Mouse (Mus musculus): ENCODE data around the gene Sugct. TPM values are rescaled to one million over a fixed set of nuclear protein-coding genes. Genes with fewer than 3 reads are reported as not detected.
A peak's percentile ranks its signal among the peaks of the same experiment; 100 is the strongest.

Gene Sugct
- total and polyA plus RNA-seq, 3 experiments, result 1.0 to 3.0 TPM; not detected in 1

- no peaks in the 10 kb centered on the region for H3K9me3 ChIP-seq (replicated peaks; ENCODE audit: insufficient read depth, low read length)
- H3K4me3 ChIP-seq (ENCODE audit: control insufficient read depth in 1 of 2, insufficient read depth in 1 of 2, low read depth in 2 of 2, low read length in 2 of 2), result no peak overlapping the region
- H3K27me3 ChIP-seq (ENCODE audit: control insufficient read depth in 1 of 2, insufficient read depth in 2 of 2, low read length in 2 of 2), result no peaks in the 10 kb centered on the region
- H3K4me1 ChIP-seq (ENCODE audit: control insufficient read depth in 1 of 2, insufficient read depth in 2 of 2, low read length in 2 of 2), result no peaks in the 10 kb centered on the region
- no peaks in the 10 kb centered on the region for H3K36me3 ChIP-seq (ENCODE audit: control insufficient read depth in 1 of 2, insufficient read depth in 2 of 2, low read length in 2 of 2)
- DNase-seq (ENCODE audit: low read depth, low spot score), result peak; percentile 6
- no peaks in the 10 kb centered on the region for H3K79me2 ChIP-seq (ENCODE audit: control insufficient read depth, insufficient read depth, low read length, poor library complexity)
- no peak overlapping the region for H3K9ac ChIP-seq (ENCODE audit: control insufficient read depth, low read depth, low read length, poor library complexity, severe bottlenecking)
- TF ChIP-seq E2F4 (IDR thresholded peaks at IDR 0.05; ENCODE audit: borderline replicate concordance, low read depth, low read length), result no peak
- TF ChIP-seq CTCF (IDR thresholded peaks at IDR 0.05 in 2 of 3, conservative IDR thresholded peaks at IDR 0.05 in 1 of 3; ENCODE audit: control insufficient read depth in 1 of 3, insufficient read depth in 1 of 3, low read depth in 2 of 3, low read length in 3 of 3, poor library complexity in 1 of 3, severe bottlenecking in 1 of 3), result peak; percentile 20 to 48 (median 28); a peak in 5 of 6 replicates
- TF ChIP-seq RAD21 (IDR thresholded peaks at IDR 0.05; ENCODE audit: low read depth, low read length), result peak; percentile 13; the same call in 1 of the 2 replicates
- TF ChIP-seq SIN3A (IDR thresholded peaks at IDR 0.05; ENCODE audit: low read length), result no peak
- no peak overlapping the region for H3K27ac ChIP-seq (ENCODE audit: control insufficient read depth, low read depth, low read length)
These were observed 774.0 kb downstream of the Sugct start for GRCm38 (mm10) chr13:16921305-16921704.

GRCm38 (mm10) chr13:16915697-16916096 lies 779.7 kb downstream of the Sugct start:
- no peak overlapping the region for H3K9ac ChIP-seq (ENCODE audit: control insufficient read depth, low read depth, low read length, poor library complexity, severe bottlenecking)
- H3K36me3 ChIP-seq (ENCODE audit: control insufficient read depth in 1 of 2, insufficient read depth in 2 of 2, low read length in 2 of 2), result no peaks in the 10 kb centered on the region
- no peak overlapping the region for H3K4me3 ChIP-seq (ENCODE audit: control insufficient read depth in 1 of 2, insufficient read depth in 1 of 2, low read depth in 2 of 2, low read length in 2 of 2)
- no peaks in the 10 kb centered on the region for H3K27me3 ChIP-seq (ENCODE audit: control insufficient read depth in 1 of 2, insufficient read depth in 2 of 2, low read length in 2 of 2)
- no peak for TF ChIP-seq POLR2A (IDR thresholded peaks at IDR 0.05; ENCODE audit: control insufficient read depth in 1 of 2, insufficient read depth in 1 of 2, low read depth in 1 of 2, low read length in 2 of 2, poor library complexity in 1 of 2)
- TF ChIP-seq USF1 (IDR thresholded peaks at IDR 0.05; ENCODE audit: low read depth, low read length), result no peak
- no peak for TF ChIP-seq EP300 (IDR thresholded peaks at IDR 0.05; ENCODE audit: low read depth in 1 of 2, low read length in 2 of 2)
- TF ChIP-seq POLR2AphosphoS2 (IDR thresholded peaks at IDR 0.05; ENCODE audit: low read length), result no peak
- TF ChIP-seq GATA1 (IDR thresholded peaks at IDR 0.05; ENCODE audit: low read depth, low read length), result no peak
- no peak for TF ChIP-seq RAD21 (IDR thresholded peaks at IDR 0.05; ENCODE audit: low read depth, low read length)
- no peak for TF ChIP-seq TAL1 (IDR thresholded peaks at IDR 0.05; ENCODE audit: low read length)
- TF ChIP-seq POLR2AphosphoS5 (IDR thresholded peaks at IDR 0.05; ENCODE audit: borderline replicate concordance, low read depth, low read length), result no peak
- no peak for TF ChIP-seq CHD1 (IDR thresholded peaks at IDR 0.05; ENCODE audit: low read depth, low read length)
- TF ChIP-seq TBP (IDR thresholded peaks at IDR 0.05; ENCODE audit: low read depth, low read length), result no peak
- TF ChIP-seq UBTF (IDR thresholded peaks at IDR 0.05; ENCODE audit: borderline replicate concordance, insufficient read depth, low read depth, low read length), result no peak
- TF ChIP-seq RCOR1 (IDR thresholded peaks at IDR 0.05; ENCODE audit: low read depth, low read length), result no peak
- no peak for TF ChIP-seq MXI1 (IDR thresholded peaks at IDR 0.05; ENCODE audit: low read depth, low read length)
- TF ChIP-seq ZNF384 (IDR thresholded peaks at IDR 0.05; ENCODE audit: low read depth, low read length), result no peak
- TF ChIP-seq HCFC1 (IDR thresholded peaks at IDR 0.05; ENCODE audit: low read depth, low read length), result no peak
- no peaks in the 10 kb centered on the region; a peak in 1 of 4 replicates for H3K4me1 ChIP-seq (ENCODE audit: control insufficient read depth in 1 of 2, insufficient read depth in 2 of 2, low read length in 2 of 2)
- H3K79me2 ChIP-seq (ENCODE audit: control insufficient read depth, insufficient read depth, low read length, poor library complexity), result no peaks in the 10 kb centered on the region
- H3K27ac ChIP-seq (ENCODE audit: control insufficient read depth, low read depth, low read length), result no peak overlapping the region
- no peak for DNase-seq (ENCODE audit: low read depth, low spot score)
- no peaks in the 10 kb centered on the region for H3K9me3 ChIP-seq (replicated peaks; ENCODE audit: insufficient read depth, low read length)
